8 mouse cellular contexts compared by ENCODE assay signal in the genomic region with DNA sequence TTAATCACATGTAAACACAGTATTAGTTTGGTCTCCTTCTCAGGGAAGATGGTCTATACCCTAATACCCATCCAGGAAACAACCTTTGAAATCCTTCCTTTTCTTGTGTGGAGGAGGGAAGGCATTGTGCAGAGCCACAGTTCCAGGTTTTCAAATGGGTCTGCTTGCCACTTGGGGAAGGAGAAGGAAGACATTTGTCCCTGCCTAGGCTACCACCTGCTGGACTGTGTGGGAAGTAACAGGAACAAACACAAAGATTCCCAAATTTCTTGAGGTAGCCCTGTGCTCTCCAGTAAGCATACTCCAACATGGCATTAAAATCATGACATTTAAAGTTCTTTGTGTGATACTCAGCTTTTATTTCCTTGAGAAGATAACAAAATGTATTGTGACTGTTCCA.
DNase-seq lines count a peak whose midpoint lies in the region; ATAC-seq lines count a peak whose summit lies in the region.

No protein-coding gene starts in this region.

- H3K4me2 ChIP-seq in hindbrain, embryonic 12.5 days (replicated peaks) = no peak overlapping the region
- H3K4me2 ChIP-seq in midbrain, embryonic 13.5 days (replicated peaks) = no peak overlapping the region

- no peak for DNase-seq in hindbrain, embryonic 10.5 days (ENCODE audit: low spot score)
- peak; percentile 21 for DNase-seq in adrenal gland, adult 8-10 months
- peak; percentile 52 for DNase-seq in embryonic facial prominence, embryonic 10.5 days (ENCODE audit: low spot score)
- peak; percentile 63 to 70 for DNase-seq in heart, postnatal 14 days
- DNase-seq in layer of hippocampus, postnatal 25 days (ENCODE audit: extremely low spot score in 1 of 2, low spot score in 1 of 2) = peak; percentile 15 to 35
- DNase-seq in spleen, postnatal 4 days (ENCODE audit: low spot score in 2 of 2) = no peak

- peak; percentile 58; the same call in 1 of the 2 replicates for ATAC-seq in hindbrain, embryonic 12.5 days (ENCODE audit: low FRiP score)
- peak; percentile 60; the same call in 1 of the 2 replicates for ATAC-seq in midbrain, embryonic 13.5 days

- intact Hi-C loops in heart, postnatal 14 days (cut with DNase I) = loop anchor here (2.0 to 5.0 kb wide), 3 partner anchors 159 to 293 kb away; no protein-coding TSS in a partner anchor

- no peak overlapping the region for H3K9ac ChIP-seq in hindbrain, embryonic 12.5 days
- H3K9ac ChIP-seq in midbrain, embryonic 13.5 days (replicated peaks) = no peak overlapping the region

- H3K9me3 ChIP-seq in hindbrain, embryonic 12.5 days (replicated peaks) = no peaks in the 10 kb centered on the region
- H3K9me3 ChIP-seq in hindbrain, embryonic 10.5 days = no peaks in the 10 kb centered on the region
- no peaks in the 10 kb centered on the region for H3K9me3 ChIP-seq in embryonic facial prominence, embryonic 10.5 days
- no peaks in the 10 kb centered on the region for H3K9me3 ChIP-seq in midbrain, embryonic 13.5 days

- H3K27me3 ChIP-seq in hindbrain, embryonic 12.5 days = no peaks in the 10 kb centered on the region
- no peaks in the 10 kb centered on the region for H3K27me3 ChIP-seq in hindbrain, embryonic 10.5 days (ENCODE audit: insufficient read depth, poor library complexity, severe bottlenecking)
- H3K27me3 ChIP-seq in embryonic facial prominence, embryonic 10.5 days (replicated peaks; ENCODE audit: low read depth, poor library complexity, severe bottlenecking) = no peaks in the 10 kb centered on the region
- H3K27me3 ChIP-seq in midbrain, embryonic 13.5 days = no peaks in the 10 kb centered on the region

- no peak overlapping the region for H3K27ac ChIP-seq in hindbrain, embryonic 12.5 days
- H3K27ac ChIP-seq in hindbrain, embryonic 10.5 days = no peak overlapping the region
- H3K27ac ChIP-seq in embryonic facial prominence, embryonic 10.5 days (replicated peaks) = no peak overlapping the region
- H3K27ac ChIP-seq in midbrain, embryonic 13.5 days = no peak overlapping the region

- no peaks in the 10 kb centered on the region for H3K4me1 ChIP-seq in hindbrain, embryonic 12.5 days
- no peaks in the 10 kb centered on the region for H3K4me1 ChIP-seq in hindbrain, embryonic 10.5 days (replicated peaks)
- H3K4me1 ChIP-seq in embryonic facial prominence, embryonic 10.5 days = no peaks in the 10 kb centered on the region
- no peaks in the 10 kb centered on the region for H3K4me1 ChIP-seq in midbrain, embryonic 13.5 days (replicated peaks)

- H3K36me3 ChIP-seq in hindbrain, embryonic 12.5 days = 0 out of 2 replicates have a peak, but pooled peaks cover 7% of the 10 kb centered on the region
- H3K36me3 ChIP-seq in hindbrain, embryonic 10.5 days = peaks cover 26% of the 10 kb centered on the region
- no peaks in the 10 kb centered on the region for H3K36me3 ChIP-seq in embryonic facial prominence, embryonic 10.5 days (replicated peaks)
- no peaks in the 10 kb centered on the region for H3K36me3 ChIP-seq in midbrain, embryonic 13.5 days

- H3K4me3 ChIP-seq in hindbrain, embryonic 12.5 days = no peak overlapping the region
- H3K4me3 ChIP-seq in hindbrain, embryonic 10.5 days = no peak overlapping the region
- no peak overlapping the region for H3K4me3 ChIP-seq in embryonic facial prominence, embryonic 10.5 days
- H3K4me3 ChIP-seq in midbrain, embryonic 13.5 days (replicated peaks) = no peak overlapping the region

Comparison
In these comparisons a context has a peak if more than half of its experiments do, and no peak if none do; other contexts are left out.
1. DNase-seq: peak in adrenal gland, adult 8-10 months (single experiment), embryonic facial prominence, embryonic 10.5 days (single experiment), heart, postnatal 14 days (2 of 2) and layer of hippocampus, postnatal 25 days (2 of 2); none in hindbrain, embryonic 10.5 days (single experiment) and spleen, postnatal 4 days (0 of 2).